Mouse (Mus musculus) mouse embryonic stem cell (cell line): Measurements from ENCODE around the gene Cars2.
"Not testable (repeated sequence)": the region's sequence is repeated elsewhere in the genome, so short reads cannot be mapped to it uniquely, and the experiment has no call there.

ENCODE experiments used
- in situ Hi-C, 2 experiments: fragments of 300-500 bp; cut with MboI; formaldehyde crosslinking; loops; 1 replicate in 1 of 2; 3 replicates in 1 of 2; pipeline ENCODE4 v1.14.3; 2019 to 2020; ENCODE audit warnings: low sequenced_read_pairs in 2 of 2, low pct_unique_long_range_greater_than_20kb in 1 of 2, mixed read lengths in 1 of 2; ENCODE audit not compliant: unreplicated experiment in 1 of 2

The Cars2 gene

DNA sequence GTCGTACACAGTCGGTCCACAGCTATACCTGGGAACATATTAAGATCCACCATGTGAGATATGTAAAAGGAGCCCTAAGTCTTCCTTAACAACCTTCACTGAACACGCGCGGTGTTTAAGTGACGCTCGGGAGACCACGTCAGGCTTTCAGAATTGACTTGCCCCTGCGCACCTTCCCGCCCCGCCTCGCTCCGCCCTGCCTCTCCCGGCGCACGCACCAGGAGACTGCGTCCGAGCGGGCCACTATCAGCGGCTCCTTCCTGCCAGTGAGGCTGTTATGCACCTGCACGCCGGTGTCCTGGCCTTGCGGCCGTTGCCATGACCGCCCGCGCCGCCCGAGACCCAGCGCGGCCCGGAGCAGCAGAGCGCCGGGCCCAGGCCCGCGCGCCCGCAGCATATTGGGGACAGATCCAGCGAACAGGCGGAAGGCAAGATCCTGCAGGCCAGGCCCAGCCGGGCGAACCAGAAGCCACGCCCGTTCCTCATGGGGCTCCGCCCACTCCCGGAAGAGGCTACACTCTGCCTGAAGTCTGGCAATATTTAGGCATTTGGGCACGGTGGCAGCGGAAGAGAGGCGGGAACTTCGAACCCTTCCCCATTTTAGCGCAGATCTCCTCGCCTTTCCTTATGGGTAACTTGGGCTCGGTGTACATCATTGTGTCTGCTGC, at the start of gene Cars2:
TSS of gene Cars2 (minus strand) at position 503 of the 668 bp plus-strand sequence.
- in situ Hi-C loops: no loop called here

DNA sequence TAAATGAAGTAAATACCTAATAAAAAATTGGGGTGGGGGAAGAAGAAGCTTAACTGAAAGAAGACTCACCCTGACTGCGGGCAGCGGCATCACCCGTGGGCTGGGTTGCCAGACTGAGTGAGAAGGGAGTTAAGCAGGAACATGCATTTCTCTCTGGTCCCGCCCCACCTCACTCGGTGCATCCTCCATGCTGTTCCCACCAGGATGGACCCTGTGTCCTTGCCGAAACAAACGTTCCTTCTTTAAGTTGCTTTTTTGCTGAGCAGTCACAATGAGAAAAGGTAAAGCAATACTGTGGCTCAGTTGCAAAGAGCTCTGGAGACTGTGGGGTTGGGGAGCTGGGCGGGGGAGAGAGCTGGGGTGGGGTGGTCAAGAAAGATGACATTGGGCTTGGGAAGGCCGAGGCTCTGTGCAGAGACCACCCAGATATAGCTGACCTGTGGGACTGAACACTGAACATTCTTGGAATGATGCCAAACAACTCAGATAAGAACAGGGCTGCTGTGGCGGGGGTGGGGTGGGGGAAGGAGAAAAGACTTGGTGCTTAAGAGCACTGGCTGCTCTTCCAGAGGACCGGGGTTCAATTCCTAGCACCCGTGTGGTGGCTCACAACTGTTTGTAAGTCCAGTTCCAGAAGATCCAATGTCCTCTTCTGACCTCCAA, 42.8 kb upstream of the Cars2 start:
- in situ Hi-C loops: no loop called here

DNA sequence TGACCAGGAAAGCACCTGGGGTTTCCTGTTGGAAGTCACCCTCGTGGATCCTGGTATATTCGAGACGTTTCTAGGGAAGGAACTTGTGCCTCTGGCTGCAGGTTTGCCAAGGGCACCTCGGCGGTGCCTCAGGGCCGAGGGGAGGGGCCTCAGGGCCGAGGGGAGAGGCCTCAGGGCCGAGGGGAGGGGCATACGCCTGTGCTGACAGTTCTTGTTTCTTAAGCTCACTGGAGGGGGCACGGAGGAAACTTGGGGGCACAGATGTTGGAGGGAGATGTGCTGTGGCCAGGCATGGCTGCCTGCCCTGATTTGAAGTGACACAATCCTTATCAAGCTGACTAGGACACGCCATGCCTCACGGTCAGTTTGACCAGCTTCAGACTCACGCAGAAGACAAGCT, 41.7 kb upstream of the Cars2 start:
- in situ Hi-C loops: no loop called here

DNA sequence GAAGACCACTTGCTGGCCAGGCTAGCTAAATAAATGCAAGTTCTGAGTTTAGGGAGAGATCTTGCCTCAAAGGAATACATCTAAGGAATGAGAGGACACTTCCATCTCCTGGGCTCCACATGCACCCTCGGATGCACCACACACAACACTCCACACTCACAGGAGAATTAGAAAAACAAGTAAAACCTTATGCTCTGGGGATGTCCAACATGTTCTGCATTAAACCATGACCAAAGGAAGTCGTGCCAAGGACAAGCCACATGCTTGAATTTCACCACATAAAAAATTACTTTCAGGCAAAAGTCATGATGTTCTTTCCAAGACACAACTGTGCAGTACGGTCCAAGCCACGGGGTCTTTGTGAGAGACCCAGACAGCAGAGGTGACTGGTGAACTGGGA, 41.3 kb upstream of the Cars2 start:
- in situ Hi-C loops: no loop called here

DNA sequence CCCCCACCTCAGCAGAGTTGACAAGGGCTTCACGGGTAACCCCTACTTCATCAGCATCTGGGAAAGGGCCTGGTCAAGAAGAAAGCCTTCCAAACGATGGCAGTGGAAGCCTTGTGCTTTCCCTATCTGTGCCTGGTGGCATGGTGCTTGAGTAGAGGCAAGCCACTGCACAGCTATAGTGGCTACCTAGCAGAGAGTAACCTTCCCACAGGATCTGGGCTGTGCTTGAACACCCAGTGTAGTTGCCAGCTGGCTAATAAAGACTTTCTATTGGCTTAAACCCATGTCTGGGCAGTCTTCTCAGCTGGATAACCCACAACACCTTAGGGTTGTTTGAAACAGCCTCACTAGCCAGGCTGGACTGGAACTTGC, 35.8 kb upstream of the Cars2 start:
- in situ Hi-C loops: no loop called here

DNA sequence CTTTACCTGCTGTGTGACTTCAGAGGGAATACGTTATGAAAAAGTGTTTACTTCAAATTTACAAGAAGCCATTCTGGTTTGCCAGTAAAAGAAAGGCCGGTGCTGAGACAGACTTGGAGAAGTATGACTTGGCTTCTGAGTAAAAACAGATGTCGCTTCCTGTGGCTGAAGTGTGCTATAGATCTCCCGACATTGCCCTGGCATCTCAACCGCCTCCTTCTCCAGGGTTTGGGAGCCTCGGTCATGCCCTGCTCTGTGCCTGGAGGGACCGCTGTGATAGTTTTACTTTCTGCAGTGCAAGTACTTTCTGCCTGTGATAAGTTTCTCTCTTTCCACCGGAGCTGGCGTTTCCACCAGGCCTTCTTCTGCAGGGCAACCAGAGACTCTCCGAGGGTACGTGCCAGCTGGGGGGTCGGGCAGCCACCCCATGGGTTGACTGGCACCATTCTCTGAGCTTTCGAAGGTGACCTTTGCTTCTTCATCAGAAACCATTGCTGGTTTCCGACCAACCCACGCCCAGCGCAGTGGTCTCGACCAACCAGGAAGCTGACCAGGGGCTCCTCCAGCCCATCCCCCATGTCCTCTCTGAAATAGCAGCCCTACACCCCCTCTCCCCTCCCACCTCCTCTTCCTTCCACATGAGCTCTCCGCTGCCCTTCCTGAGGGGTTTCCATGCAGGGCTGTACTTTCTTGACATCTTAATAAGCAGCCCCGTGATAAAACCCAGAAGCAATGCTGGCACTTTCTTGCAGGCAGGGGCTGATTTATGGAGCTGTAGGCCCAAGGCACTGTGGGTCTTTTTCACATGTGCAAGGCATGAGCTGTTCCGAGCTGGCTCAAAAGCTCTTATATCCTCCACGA, 35.2 kb upstream of the Cars2 start:
- in situ Hi-C loops: no loop called here

DNA sequence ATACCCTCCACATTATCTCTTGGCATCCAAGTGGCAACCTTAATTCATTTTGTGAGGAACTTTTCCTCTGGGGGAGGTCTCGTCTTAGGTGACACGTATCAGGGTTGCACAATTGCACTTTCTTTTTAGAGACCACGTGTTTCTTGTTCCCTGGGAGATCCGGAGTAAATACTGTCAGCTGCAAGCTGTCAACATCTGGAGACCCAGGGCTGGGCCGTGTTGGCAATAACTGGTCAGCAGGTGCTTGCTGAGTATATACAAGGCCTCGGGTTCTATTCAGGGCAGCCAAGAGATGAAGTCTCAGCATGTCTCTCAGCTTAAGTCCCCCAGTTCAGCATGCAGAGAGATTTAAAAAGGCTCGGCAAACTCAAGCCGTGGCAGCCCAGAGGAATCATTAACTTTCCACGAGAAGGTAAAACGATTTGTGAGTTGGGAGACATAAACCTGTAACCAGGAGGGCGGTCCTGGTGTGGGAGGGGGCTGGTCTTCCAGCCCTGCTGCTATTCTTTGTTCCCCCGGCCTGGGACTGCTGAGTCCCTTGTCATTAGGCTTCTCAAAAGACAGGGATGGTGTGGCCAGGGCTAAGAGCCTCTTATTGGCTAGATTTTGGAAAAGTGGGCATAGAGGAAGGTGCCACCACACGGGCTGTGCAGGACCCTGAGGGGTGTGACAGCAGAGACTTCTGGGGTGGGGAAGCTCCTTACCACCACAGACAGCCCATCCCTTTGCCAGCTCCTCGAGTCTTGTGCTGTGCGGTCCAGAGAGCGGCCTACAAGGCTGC, 25.2 kb upstream of the Cars2 start:
- in situ Hi-C loops: no loop called here

DNA sequence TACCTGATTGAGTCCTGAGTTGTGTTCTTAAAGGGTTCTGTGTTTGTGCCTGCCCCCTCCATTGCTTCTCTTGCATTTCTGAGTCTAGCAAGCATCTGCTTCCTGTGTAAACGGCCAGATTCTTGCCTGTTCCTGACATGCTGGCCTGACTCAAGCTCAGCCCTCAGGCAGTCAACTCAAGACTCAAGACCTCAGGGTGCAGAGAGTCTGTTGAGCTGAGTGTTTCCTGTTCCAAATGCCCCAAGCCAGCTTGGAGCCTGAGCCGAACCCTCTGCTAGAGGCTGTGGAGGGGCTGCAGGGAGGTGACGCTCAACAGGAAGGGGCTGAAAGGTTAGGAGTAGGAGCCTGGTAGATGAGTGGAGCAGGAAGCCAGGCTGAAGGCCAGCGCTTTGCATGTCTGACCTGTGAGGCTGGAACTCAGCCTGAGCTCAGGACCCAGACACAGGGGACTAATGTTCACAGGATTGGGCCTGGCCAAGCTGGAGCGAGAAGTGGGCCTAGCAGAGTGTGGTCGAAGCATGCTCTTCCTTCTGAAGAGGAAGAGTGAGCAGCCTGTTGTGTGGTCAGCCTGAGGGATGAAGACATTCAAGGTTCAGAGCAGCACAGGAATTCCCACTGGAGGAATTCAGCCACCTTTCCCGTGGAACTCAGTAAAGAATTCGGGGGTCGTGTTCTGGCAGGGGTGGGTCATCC, 24.5 kb upstream of the Cars2 start:
- in situ Hi-C loops: no loop called here

DNA sequence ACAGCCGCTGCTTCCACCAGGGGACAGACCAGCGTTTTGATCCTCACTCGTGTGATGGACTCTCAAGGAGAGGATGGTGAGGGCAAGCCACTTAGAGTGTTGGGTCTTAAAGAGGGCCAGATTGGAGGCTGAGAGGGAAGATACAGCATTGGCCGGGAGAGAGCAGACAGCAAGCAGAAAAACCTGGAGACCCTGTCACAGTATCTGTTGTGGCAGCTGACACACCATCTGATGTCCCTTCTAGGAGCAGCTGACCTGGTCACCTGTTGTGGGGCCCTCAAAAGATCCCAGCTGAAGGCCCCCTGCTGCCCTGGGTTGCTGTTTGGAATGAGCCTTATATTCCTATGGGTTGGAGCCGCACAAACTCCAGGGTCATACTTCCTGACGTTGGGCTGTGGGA, 21.8 kb upstream of the Cars2 start:
- in situ Hi-C loops: no loop called here

DNA sequence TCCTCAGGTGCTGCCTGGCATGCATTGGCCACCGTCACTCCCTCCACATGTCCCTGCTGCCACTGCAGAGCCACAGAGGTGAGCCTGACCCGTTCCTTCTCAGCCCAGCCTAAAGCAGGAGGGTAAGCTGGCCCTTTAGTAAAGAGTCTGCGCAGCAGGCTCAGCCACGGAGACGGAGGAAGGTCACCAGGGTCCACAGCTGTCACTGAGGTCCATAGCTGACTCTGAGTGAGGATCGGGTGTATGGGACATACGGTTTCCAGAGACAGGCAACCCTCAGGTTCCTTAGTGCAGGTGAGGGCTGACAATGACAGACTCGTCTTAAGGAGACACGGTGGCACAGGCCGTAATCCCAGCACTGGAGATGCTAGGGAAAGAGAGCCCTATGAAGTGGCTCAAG, 21.4 kb upstream of the Cars2 start:
- in situ Hi-C loops: no loop called here

DNA sequence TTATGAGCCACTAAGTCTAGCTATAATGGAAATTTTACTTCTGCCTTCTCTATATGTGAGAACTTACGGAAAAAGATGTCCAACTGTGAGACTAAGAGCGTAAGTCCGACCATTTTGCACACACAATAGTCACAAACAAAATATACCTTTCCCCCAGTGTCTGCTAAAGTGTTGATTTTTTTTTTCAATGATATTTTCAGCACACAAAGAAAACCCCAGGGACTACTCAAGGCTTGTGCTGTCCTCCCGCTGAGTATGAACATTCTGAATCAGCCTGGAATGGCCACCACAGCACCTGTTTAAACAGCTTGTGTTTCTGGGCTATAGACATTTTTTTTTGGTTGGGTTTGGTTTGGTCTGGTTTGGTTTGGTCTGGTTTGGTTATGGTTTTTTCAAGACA, 20.2 kb upstream of the Cars2 start:
- in situ Hi-C loops: no loop called here

DNA sequence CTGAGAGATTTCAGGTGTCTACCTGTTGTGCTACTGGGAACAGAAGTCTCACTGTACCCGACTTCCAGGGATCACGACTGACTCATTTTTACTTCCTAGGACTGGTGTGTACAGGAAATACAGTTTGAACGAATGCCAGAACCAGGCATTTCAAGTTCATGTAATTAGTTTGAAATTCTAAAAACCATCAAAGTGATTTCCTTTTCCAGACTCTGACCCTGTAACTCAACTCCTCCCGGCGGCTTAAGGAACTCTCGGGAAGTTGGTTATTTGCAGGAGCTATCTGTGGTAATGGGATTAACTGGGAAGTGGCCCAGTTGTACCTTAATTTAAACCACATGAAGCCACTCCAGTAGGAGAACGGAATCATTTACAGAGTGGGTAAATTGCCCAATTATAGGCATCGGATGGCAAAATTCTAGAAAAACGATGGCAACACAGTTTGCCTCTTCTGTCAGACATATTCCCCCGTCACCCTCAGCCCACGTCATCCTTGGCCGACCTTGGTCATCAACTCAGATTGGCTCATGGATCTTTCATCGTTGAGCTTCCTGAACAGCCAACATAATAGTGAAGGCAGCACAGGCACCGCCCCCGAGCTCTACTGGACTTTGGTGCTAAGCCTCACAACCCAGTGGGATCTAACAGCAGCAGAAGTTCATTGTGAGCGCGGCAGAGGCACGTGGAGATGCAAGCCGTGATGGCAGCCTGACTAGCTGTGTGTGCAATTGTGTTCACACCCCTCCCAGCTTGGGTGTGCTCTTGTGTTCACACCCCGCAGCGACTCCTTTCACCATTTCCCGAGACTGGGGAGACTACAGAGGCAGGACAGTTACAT, 18.9 kb upstream of the Cars2 start:
- in situ Hi-C loops: no loop called here

DNA sequence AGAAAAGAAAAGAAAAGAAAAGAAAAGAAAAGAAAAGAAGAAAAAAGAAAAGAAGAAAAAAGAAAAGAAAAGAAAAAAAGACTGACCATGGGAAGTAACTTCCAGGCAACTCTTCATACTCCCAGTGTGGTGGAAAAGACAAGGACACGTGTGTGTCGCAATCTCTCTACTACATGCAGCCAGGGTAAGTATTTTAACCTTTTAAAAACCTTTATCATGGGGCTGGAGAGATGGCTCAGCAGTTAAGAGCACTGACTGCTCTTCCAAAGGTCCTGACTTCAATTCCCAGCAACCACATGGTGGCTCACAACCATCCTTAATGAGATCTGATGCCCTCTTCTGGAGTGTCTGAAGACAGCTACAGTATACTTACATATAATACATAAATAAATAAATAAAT, 17.6 kb upstream of the Cars2 start:
- in situ Hi-C loops: not testable (repeated sequence)

DNA sequence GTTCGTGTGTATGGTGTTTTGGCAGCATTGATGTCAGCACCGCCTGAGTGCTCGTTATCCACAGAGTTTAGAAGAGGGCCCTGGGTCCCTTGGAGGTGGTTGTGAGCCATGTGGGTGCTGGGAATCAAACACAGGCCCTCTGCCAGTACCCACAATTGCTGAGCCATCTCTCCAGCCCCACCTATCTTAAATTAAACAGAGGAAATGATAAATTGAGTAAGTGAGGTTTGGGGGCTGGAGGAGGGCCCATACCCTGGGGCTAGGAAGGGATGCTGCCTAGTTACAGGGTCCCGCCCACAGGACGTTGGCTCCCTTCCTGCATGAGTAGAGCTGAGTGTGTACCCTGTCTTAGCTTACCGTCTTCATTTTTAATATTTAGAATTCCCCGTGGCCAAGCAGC, 14.1 kb upstream of the Cars2 start:
- in situ Hi-C loops: no loop called here

DNA sequence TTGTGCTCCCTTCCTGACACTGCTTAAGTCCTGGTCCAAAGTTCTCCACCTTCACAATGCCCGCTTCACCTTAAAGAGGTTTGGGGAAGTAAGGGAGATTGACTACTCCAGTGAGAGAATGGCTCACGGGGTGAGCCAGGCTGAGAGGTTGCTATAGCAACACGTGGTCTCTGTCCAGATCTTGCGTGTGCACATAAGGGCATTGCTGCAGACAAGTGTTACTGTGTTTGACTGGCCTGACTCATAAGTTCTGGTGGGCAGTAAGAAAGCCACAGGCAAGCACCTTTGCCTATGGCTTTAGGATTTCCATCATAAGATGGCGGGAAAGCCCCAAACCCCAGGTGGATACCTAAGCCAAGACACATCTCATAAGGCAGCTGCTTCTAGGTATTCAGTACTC, 13.7 kb upstream of the Cars2 start:
- in situ Hi-C loops: no loop called here

DNA sequence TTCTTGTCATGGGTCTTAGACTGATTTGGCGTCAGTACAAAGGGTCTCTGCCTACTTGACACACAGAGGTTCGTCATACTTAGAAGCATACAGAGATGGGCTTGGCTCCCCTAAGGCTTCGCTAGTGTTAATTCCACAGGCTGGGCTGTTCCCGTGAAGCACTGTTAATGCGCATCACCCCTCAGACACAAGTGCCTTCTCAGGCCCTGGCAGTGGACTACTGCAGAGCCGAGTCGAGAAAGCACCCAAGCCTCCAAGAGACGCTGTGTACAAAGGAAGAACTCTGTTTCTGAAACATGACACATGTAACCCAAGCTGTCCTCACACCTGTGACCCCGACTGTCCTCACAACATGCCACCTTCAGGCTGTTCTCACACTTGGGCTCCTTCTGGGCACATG, 9.6 kb upstream of the Cars2 start:
- in situ Hi-C loops: no loop called here

DNA sequence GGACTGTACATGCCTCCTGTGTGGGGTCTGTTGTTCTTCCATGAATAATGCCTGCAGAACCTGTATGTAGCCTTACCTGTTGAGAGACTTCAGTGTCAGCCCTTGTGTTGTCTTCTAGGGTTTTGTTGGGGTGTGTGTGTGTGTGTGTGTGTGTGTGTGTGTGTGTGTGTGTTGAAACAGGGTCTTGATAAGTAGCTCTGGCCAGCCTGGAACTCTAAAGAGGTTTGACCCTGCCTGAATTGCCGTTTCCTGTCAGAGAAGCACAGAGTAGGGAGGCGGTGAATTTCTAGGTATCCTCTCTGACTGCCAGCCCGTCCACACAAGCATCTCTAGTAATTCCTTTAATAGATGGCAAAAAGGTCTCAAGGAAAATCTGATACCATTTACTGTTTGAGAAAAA, 8.9 kb upstream of the Cars2 start:
- in situ Hi-C loops: no loop called here
